Mouse (Mus musculus) liver, adult 2 months (tissue): Measurements from ENCODE around the gene Klk13. TPM values are rescaled to one million over a fixed set of nuclear protein-coding genes. Genes with fewer than 3 reads are reported as not detected.
"Not testable (repeated sequence)": the region's sequence is repeated elsewhere in the genome, so short reads cannot be mapped to it uniquely, and the experiment has no call there.

Source experiments
- DNase-seq: peaks from one replicate; pipeline ENCODE4 v3.0.0-alpha.2; 2011; ENCODE audit warnings: low read depth, low spot score; ENCODE audit errors: extremely low read depth
- H3K27ac ChIP-seq: fragments of 200-500 bp; replicated peaks from 2 replicates; pipeline ENCODE4 v1.5.1; 2012; ENCODE audit warnings: low read depth, mild to moderate bottlenecking, control low read depth, inconsistent platforms, low read length; ENCODE audit not compliant: insufficient read depth
- H3K27me3 ChIP-seq: fragments of 200-500 bp; 2 replicates; pipeline ENCODE4 v1.6.1; 2012; ENCODE audit warnings: mild to moderate bottlenecking, moderate library complexity, low read length, inconsistent platforms; ENCODE audit not compliant: control insufficient read depth, insufficient read depth
- H3K36me3 ChIP-seq: fragments of 200-500 bp; 2 replicates; pipeline ENCODE4 v1.6.1; 2012; ENCODE audit warnings: low read length, inconsistent platforms; ENCODE audit not compliant: control insufficient read depth, insufficient read depth
- H3K4me1 ChIP-seq: fragments of 200-500 bp; 2 replicates; pipeline ENCODE4 v1.6.1; 2011; ENCODE audit warnings: low read length; ENCODE audit not compliant: control insufficient read depth, insufficient read depth
- H3K4me3 ChIP-seq: fragments of 200-500 bp; 2 replicates; pipeline ENCODE4 v1.5.1; 2011; ENCODE audit warnings: low read depth, mild to moderate bottlenecking, control low read depth, low read length, moderate library complexity; ENCODE audit not compliant: insufficient read depth
- H3K79me2 ChIP-seq: fragments of 200-500 bp; 2 replicates; pipeline ENCODE4 v1.6.1; 2012; ENCODE audit warnings: inconsistent platforms, mild to moderate bottlenecking, low read length, moderate library complexity; ENCODE audit not compliant: control insufficient read depth, insufficient read depth
- H3K9ac ChIP-seq: fragments of 200-500 bp; 2 replicates; pipeline ENCODE4 v1.6.1; 2012; ENCODE audit warnings: low read depth, mild to moderate bottlenecking, control low read depth, inconsistent platforms, low read length
- CTCF ChIP-seq: fragments of 200-500 bp; IDR thresholded peaks from 2 replicates; pipeline ENCODE4 v1.5.1; 2011; ENCODE audit warnings: low read depth, low read length, control low read depth
- POLR2A ChIP-seq: fragments of 200-500 bp; IDR thresholded peaks from 2 replicates; pipeline ENCODE4 v1.6.1; 2011; ENCODE audit warnings: low read length, control low read depth; ENCODE audit not compliant: insufficient read depth; ENCODE audit errors: extremely low read depth
- WGBS: fragments of 180-500 bp; shearing (Covaris S2); methylation state at CpG from one replicate; pipeline ENCODE4 v1.1.7; 2018; 5-methylcytosine and 5-hydroxymethylcytosine counted together
- polyA plus RNA-seq: library from polyadenylated mRNA; depleted of rRNA; stranded (reverse); fragments of >200 nt; gene quantifications from 2 replicates; pipeline ENCODE4 v1.2.3, GENCODE M21; 2012
- total RNA-seq: library from RNA; depleted of rRNA; stranded (reverse); fragments of >200 nt; gene quantifications from 2 replicates; pipeline ENCODE4 v1.2.3, GENCODE M21; 2014

The Klk13 gene
- total and polyA plus RNA-seq, 2 experiments: not detected

- peak; percentile 98 for DNase-seq
- TF ChIP-seq POLR2A (0 out of 2 replicates have a peak, but pooled peaks have one; percentile 12), CTCF (no peak)
- under 1% methylated on average over 26 of the region's 26 CpGs for WGBS
- Histone ChIP-seq H3K27ac (peak within 1 kb of the TSS; percentile 45), H3K9ac (peak within 1 kb of the TSS; percentile 66), H3K4me3 (peak within 1 kb of the TSS; percentile 52), H3K36me3 (peaks cover 3% of the 10 kb centered on the region; the same call in 1 of the 2 replicates), H3K27me3 (no peaks in the 10 kb centered on the region), H3K4me1 (peaks cover 7% of the 10 kb centered on the region), H3K79me2 (no peaks in the 10 kb centered on the region; the same call in 1 of the 2 replicates)
Observed at GRCm38 (mm10) chr7:43671809-43672580, 40.4 kb upstream of the Klk13 start, which contains the start of gene Ctu1. Ctu1 (plus strand) TSS chr7:43672016.

GRCm38 (mm10) chr7:43672581-43673260 lies 39.6 kb upstream of the Klk13 start:
- Histone ChIP-seq H3K36me3 (peaks cover 3% of the 10 kb centered on the region; the same call in 1 of the 2 replicates), H3K4me1 (peaks cover 7% of the 10 kb centered on the region), H3K27me3 (no peaks in the 10 kb centered on the region), H3K27ac (no peak overlapping the region), H3K9ac (peak overlapping the region; percentile 66), H3K4me3 (peak overlapping the region; percentile 52), H3K79me2 (no peaks in the 10 kb centered on the region; the same call in 1 of the 2 replicates)
- DNase-seq: no peak
- TF ChIP-seq CTCF (no peak), POLR2A (no peak)
- WGBS: 22% methylated on average over 10 of the region's 10 CpGs

GRCm38 (mm10) chr7:43675091-43675490 lies 37.3 kb upstream of the Klk13 start:
- H3K27ac ChIP-seq: no peak overlapping the region
- no peak for DNase-seq
- no peak for TF ChIP-seq POLR2A
- TF ChIP-seq CTCF: no peak
- no peaks in the 10 kb centered on the region for H3K27me3 ChIP-seq
- H3K4me1 ChIP-seq: peaks cover 7% of the 10 kb centered on the region
- H3K9ac ChIP-seq: no peak overlapping the region
- no peaks in the 10 kb centered on the region; the same call in 1 of the 2 replicates for H3K79me2 ChIP-seq
- 95% methylated on average over 32 of the region's 32 CpGs for WGBS
- peaks cover 3% of the 10 kb centered on the region; the same call in 1 of the 2 replicates for H3K36me3 ChIP-seq
- no peak overlapping the region for H3K4me3 ChIP-seq

GRCm38 (mm10) chr7:43678517-43678916 lies 33.9 kb upstream of the Klk13 start:
- no peak for TF ChIP-seq POLR2A
- TF ChIP-seq CTCF: peak; percentile 70
- no peak overlapping the region for H3K9ac ChIP-seq
- peaks cover 3% of the 10 kb centered on the region; the same call in 1 of the 2 replicates for H3K36me3 ChIP-seq
- DNase-seq: no peak
- H3K27me3 ChIP-seq: no peaks in the 10 kb centered on the region
- no peak overlapping the region for H3K27ac ChIP-seq
- no peaks in the 10 kb centered on the region; the same call in 1 of the 2 replicates for H3K79me2 ChIP-seq
- H3K4me3 ChIP-seq: no peak overlapping the region
- no peaks in the 10 kb centered on the region for H3K4me1 ChIP-seq

- TF ChIP-seq POLR2A (no peak), CTCF (peak; percentile 85)
- H3K79me2 ChIP-seq: no peaks in the 10 kb centered on the region
- H3K36me3 ChIP-seq: peaks cover 2% of the 10 kb centered on the region; the same call in 1 of the 2 replicates
- no peak overlapping the region for H3K27ac ChIP-seq
- H3K27me3 ChIP-seq: no peaks in the 10 kb centered on the region
- DNase-seq: no peak
- 30% methylated on average over 5 of the region's 5 CpGs for WGBS
- no peaks in the 10 kb centered on the region for H3K4me1 ChIP-seq
- H3K4me3 ChIP-seq: no peak overlapping the region
- H3K9ac ChIP-seq: no peak overlapping the region
Observed at GRCm38 (mm10) chr7:43680960-43681359, 31.4 kb upstream of the Klk13 start.

- not testable (repeated sequence) for H3K79me2 ChIP-seq, H3K36me3 ChIP-seq, H3K4me3 ChIP-seq, DNase-seq, H3K27ac ChIP-seq, H3K27me3 ChIP-seq, H3K4me1 ChIP-seq, H3K9ac ChIP-seq
- WGBS: 13% methylated on average over 1 of the region's 1 CpGs
Observed at GRCm38 (mm10) chr7:43682511-43682910, 29.9 kb upstream of the Klk13 start.
